Mouse (Mus musculus) forebrain, embryonic 12.5 days (tissue): ENCODE data around the gene Olfr916. TPM values are rescaled to one million over a fixed set of nuclear protein-coding genes. Genes with fewer than 3 reads are reported as not detected.

Experiments used
- ATAC-seq: fragments of 200-750 bp; cut with Nextera tagmentation; 2 replicates; pipeline ENCODE4 v1.8.0; 2017; ENCODE audit warnings: moderate TSS enrichment; ENCODE audit not compliant: low FRiP score
- H3K27ac ChIP-seq: fragments of 300-500 bp; sonication (generic); 2 replicates; pipeline ENCODE4 v1.5.1; 2016; ENCODE audit warnings: mild to moderate bottlenecking
- H3K27me3 ChIP-seq: fragments of 300-500 bp; sonication (generic); 2 replicates; pipeline ENCODE4 v1.6.1; 2016; ENCODE audit warnings: mild to moderate bottlenecking
- H3K36me3 ChIP-seq: fragments of 300-500 bp; sonication (generic); replicated peaks from 2 replicates; pipeline ENCODE4 v1.6.1; 2016; ENCODE audit warnings: mild to moderate bottlenecking
- H3K4me1 ChIP-seq: fragments of 300-500 bp; sonication (generic); 2 replicates; pipeline ENCODE4 v1.6.1; 2016
- H3K4me2 ChIP-seq: fragments of 300-500 bp; sonication (generic); 2 replicates; pipeline ENCODE4 v1.6.1; 2016; ENCODE audit warnings: mild to moderate bottlenecking, moderate library complexity
- H3K4me3 ChIP-seq: fragments of 300-500 bp; sonication (generic); replicated peaks from 2 replicates; pipeline ENCODE4 v1.5.1; 2016; ENCODE audit warnings: mild to moderate bottlenecking
- H3K9ac ChIP-seq: fragments of 300-500 bp; sonication (generic); 2 replicates; pipeline ENCODE4 v1.6.1; 2016; ENCODE audit warnings: mild to moderate bottlenecking
- H3K9me3 ChIP-seq: fragments of 300-500 bp; sonication (generic); 2 replicates; pipeline ENCODE4 v1.6.1; 2016
- WGBS: fragments of 180-500 bp; shearing (Covaris S2); methylation state at CpG from one replicate; pipeline ENCODE4 v1.1.7; 2016; 5-methylcytosine and 5-hydroxymethylcytosine counted together
- polyA plus RNA-seq: library from polyadenylated mRNA; unstranded; fragments of >200 nt; fragmentation: Nextera tagmentation; extraction: Ambion mirVana; gene quantifications from 2 replicates; pipeline ENCODE4 v1.2.1, GENCODE M21; 2016

The Olfr916 gene
- polyA plus RNA-seq, result not detected in 2 replicates

- H3K27ac ChIP-seq, result no peak within 1 kb of the TSS
- H3K27me3 ChIP-seq, result no peaks in the 10 kb centered on the region
- ATAC-seq, result no peak
- H3K9ac ChIP-seq, result no peak within 1 kb of the TSS
- 76% methylated on average over 1 of the region's 1 CpGs for WGBS
- H3K36me3 ChIP-seq, result no peaks in the 10 kb centered on the region
- H3K4me2 ChIP-seq, result no peak within 1 kb of the TSS
- no peaks in the 10 kb centered on the region for H3K4me1 ChIP-seq
- H3K4me3 ChIP-seq, result no peak within 1 kb of the TSS
- H3K9me3 ChIP-seq, result no peaks in the 10 kb centered on the region
Observed at GRCm38 (mm10) chr9:38659775-38660174, at the start of gene Olfr916. Gene Olfr916 (minus strand): TSS chr9:38659875.

- no peaks in the 10 kb centered on the region for H3K36me3 ChIP-seq
- H3K4me3 ChIP-seq, result no peak within 1 kb of the TSS
- no peak within 1 kb of the TSS for H3K9ac ChIP-seq
- no peak within 1 kb of the TSS for H3K27ac ChIP-seq
- H3K27me3 ChIP-seq, result no peaks in the 10 kb centered on the region
- no peak within 1 kb of the TSS for H3K4me2 ChIP-seq
- 88% methylated on average over 2 of the region's 2 CpGs for WGBS
- no peaks in the 10 kb centered on the region for H3K4me1 ChIP-seq
- H3K9me3 ChIP-seq, result no peaks in the 10 kb centered on the region
- no peak for ATAC-seq
Observed at GRCm38 (mm10) chr9:38674501-38674900, 14.8 kb upstream of the Olfr916 start, which contains the start of gene Olfr918. Gene Olfr918 (minus strand): TSS chr9:38674601.

GRCm38 (mm10) chr9:38672887-38673286, 13.2 kb upstream of the Olfr916 start:
- no peak for ATAC-seq
- no peaks in the 10 kb centered on the region for H3K4me1 ChIP-seq
- 81% methylated on average over 2 of the region's 2 CpGs for WGBS

DNA sequence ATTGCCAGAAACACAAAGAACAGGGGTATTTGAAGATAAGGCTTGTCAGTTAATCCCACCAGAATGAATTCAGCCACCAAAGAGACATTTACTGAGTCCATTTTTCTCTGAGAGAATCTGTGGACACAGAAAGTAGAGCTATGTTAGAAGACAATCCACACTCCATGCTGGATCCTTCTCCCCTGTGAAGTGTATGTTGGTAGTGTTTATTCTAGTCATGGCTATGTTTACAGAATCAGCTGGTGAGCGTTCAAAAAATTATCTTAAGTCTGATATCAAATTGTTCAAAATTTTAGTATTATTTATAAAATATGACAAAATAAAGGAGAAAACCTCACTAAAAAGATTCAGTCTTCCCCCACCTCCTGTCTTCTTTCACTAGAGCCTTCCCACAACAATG, 6.1 kb upstream of the Olfr916 start, which contains the start of gene Olfr917:
TSS of gene Olfr917 (minus strand) at position 101 of the 400 bp plus-strand sequence.
- Histone ChIP-seq H3K9me3 (no peaks in the 10 kb centered on the region), H3K27ac (no peak within 1 kb of the TSS), H3K4me2 (no peak within 1 kb of the TSS), H3K27me3 (no peaks in the 10 kb centered on the region), H3K4me1 (no peaks in the 10 kb centered on the region), H3K36me3 (no peaks in the 10 kb centered on the region), H3K4me3 (no peak within 1 kb of the TSS), H3K9ac (no peak within 1 kb of the TSS)
- no peak for ATAC-seq
- 91% methylated on average over 1 of the region's 1 CpGs for WGBS

More at GRCm38 (mm10) chr9:38672887-38673286, 13.2 kb upstream of the Olfr916 start:
- no peaks in the 10 kb centered on the region for H3K9me3 ChIP-seq
- H3K4me2 ChIP-seq, result no peak overlapping the region
- H3K4me3 ChIP-seq, result no peak overlapping the region
- no peaks in the 10 kb centered on the region for H3K36me3 ChIP-seq
- H3K9ac ChIP-seq, result no peak overlapping the region
- no peak overlapping the region for H3K27ac ChIP-seq
- H3K27me3 ChIP-seq, result no peaks in the 10 kb centered on the region

DNA sequence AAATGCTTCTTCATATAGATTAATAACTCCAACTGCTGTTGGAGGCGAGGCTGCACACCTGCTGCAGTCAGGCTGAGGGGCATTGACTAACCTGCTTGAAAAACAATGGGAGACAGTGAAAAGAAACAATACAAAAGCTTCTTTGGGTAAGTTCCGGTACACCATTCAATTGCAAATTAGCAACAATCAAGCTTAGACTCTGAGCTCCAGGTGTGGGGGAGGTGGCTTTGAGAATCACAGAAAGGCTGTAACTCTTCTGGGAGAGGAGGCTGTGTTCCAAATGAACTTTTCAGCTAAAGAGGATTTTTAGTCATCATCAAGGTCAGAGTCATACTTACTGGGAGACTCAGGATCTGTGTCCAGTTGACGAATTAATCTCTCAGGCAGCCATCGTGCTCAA, 27.3 kb downstream of the Olfr916 start:
- Histone ChIP-seq H3K4me2 (no peak overlapping the region), H3K9me3 (0 out of 2 replicates have a peak, but pooled peaks cover 2% of the 10 kb centered on the region), H3K27me3 (no peaks in the 10 kb centered on the region), H3K4me3 (no peak overlapping the region), H3K27ac (no peak overlapping the region), H3K4me1 (no peaks in the 10 kb centered on the region), H3K9ac (no peak overlapping the region), H3K36me3 (no peaks in the 10 kb centered on the region)
- ATAC-seq, result no peak
- WGBS, result 77% methylated on average over 4 of the region's 4 CpGs

Other genes with a start within 250 kb of the Olfr916 start
- gene Olfr901, start 230.4 kb downstream of the Olfr916 start, polyA plus RNA-seq, result not detected in 2 replicates
- not detected in 2 replicates for gene Olfr902, start 212.2 kb downstream of the Olfr916 start, polyA plus RNA-seq
- not detected in 2 replicates for gene Olfr904, start 196.7 kb downstream of the Olfr916 start, polyA plus RNA-seq
- gene Olfr905, start 188.8 kb downstream of the Olfr916 start, polyA plus RNA-seq, result not detected in 2 replicates
- gene Olfr906, start 172.8 kb downstream of the Olfr916 start, polyA plus RNA-seq, result not detected in 2 replicates
- gene Olfr907, start 164.1 kb downstream of the Olfr916 start, polyA plus RNA-seq, result not detected in 2 replicates
- not detected in 2 replicates for gene Olfr911-ps1, start 138.3 kb downstream of the Olfr916 start, polyA plus RNA-seq
- gene Olfr910, start 122.0 kb downstream of the Olfr916 start, polyA plus RNA-seq, result not detected in 2 replicates
- gene Olfr912, start 79.7 kb downstream of the Olfr916 start, polyA plus RNA-seq, result not detected in 2 replicates
- gene Olfr913, start 67.1 kb downstream of the Olfr916 start, polyA plus RNA-seq, result not detected in 2 replicates
- not detected in 2 replicates for gene Olfr914, start 54.8 kb downstream of the Olfr916 start, polyA plus RNA-seq
- not detected in 2 replicates for gene Olfr917, start 6.0 kb upstream of the Olfr916 start, polyA plus RNA-seq
- gene Olfr918, start 14.7 kb upstream of the Olfr916 start, polyA plus RNA-seq, result not detected in 2 replicates
- not detected in 2 replicates for gene Olfr919, start 43.8 kb upstream of the Olfr916 start, polyA plus RNA-seq
- gene Vwa5a, start 58.4 kb upstream of the Olfr916 start, polyA plus RNA-seq, result 6.5 and 8.7 TPM in 2 replicates
- gene Olfr920, start 92.4 kb upstream of the Olfr916 start, polyA plus RNA-seq, result not detected in 2 replicates
- not detected in 2 replicates for gene Olfr921, start 113.2 kb upstream of the Olfr916 start, polyA plus RNA-seq
- gene Olfr922, start 154.7 kb upstream of the Olfr916 start, polyA plus RNA-seq, result not detected in 2 replicates
- gene Olfr923, start 166.7 kb upstream of the Olfr916 start, polyA plus RNA-seq, result not detected in 2 replicates
- not detected in 2 replicates for gene Olfr924, start 184.6 kb upstream of the Olfr916 start, polyA plus RNA-seq
- not detected in 2 replicates for gene Olfr26, start 195.2 kb upstream of the Olfr916 start, polyA plus RNA-seq
- not detected in 2 replicates for gene Olfr926, start 217.3 kb upstream of the Olfr916 start, polyA plus RNA-seq